Mouse (Mus musculus): ENCODE measurements around the gene Ptprh. TPM values are rescaled to one million over a fixed set of nuclear protein-coding genes. Genes with fewer than 3 reads are reported as not detected.
"Not testable (repeated sequence)": the region's sequence is repeated elsewhere in the genome, so short reads cannot be mapped to it uniquely, and the experiment has no call there.

The Ptprh gene
- polyA plus RNA-seq, 1 experiment from 2014 or later, result not detected

GRCm38 (mm10) chr7:4572361-4572760 lies 31.5 kb downstream of the Ptprh start:
- not testable (repeated sequence) for H3K36me3 ChIP-seq (replicated peaks); H3K4me1 ChIP-seq; H3K9me3 ChIP-seq; H3K27me3 ChIP-seq (replicated peaks; ENCODE audit: low read depth, poor library complexity, severe bottlenecking); DNase-seq (ENCODE audit: low spot score); H3K27ac ChIP-seq (replicated peaks); H3K4me3 ChIP-seq
- WGBS, result 71% methylated on average over 2 of the region's 2 CpGs

GRCm38 (mm10) chr7:4562660-4563059 lies 41.2 kb downstream of the Ptprh start:
- no peak for DNase-seq (ENCODE audit: low spot score)
- Histone ChIP-seq H3K4me1 (no peaks in the 10 kb centered on the region), H3K36me3 (replicated peaks) (no peaks in the 10 kb centered on the region), H3K27ac (replicated peaks) (no peak overlapping the region), H3K27me3 (replicated peaks; ENCODE audit: low read depth, poor library complexity, severe bottlenecking) (no peaks in the 10 kb centered on the region), H3K4me3 (no peak overlapping the region), H3K9me3 (no peaks in the 10 kb centered on the region)
- 86% methylated on average over 3 of the region's 3 CpGs for WGBS

GRCm38 (mm10) chr7:4557167-4557560 lies 46.7 kb downstream of the Ptprh start:
- Histone ChIP-seq H3K27me3 (replicated peaks; ENCODE audit: low read depth, poor library complexity, severe bottlenecking) (no peaks in the 10 kb centered on the region), H3K27ac (replicated peaks) (no peak overlapping the region), H3K36me3 (replicated peaks) (no peaks in the 10 kb centered on the region), H3K4me3 (no peak overlapping the region), H3K4me1 (no peaks in the 10 kb centered on the region), H3K9me3 (no peaks in the 10 kb centered on the region)
- DNase-seq (ENCODE audit: low spot score), result no peak
- WGBS, result 68% methylated on average over 6 of the region's 6 CpGs

- no peak overlapping the region for H3K27ac ChIP-seq (replicated peaks)
- no peaks in the 10 kb centered on the region for H3K9me3 ChIP-seq
- 25% methylated on average over 15 of the region's 15 CpGs for WGBS
- no peaks in the 10 kb centered on the region for H3K4me1 ChIP-seq
- H3K27me3 ChIP-seq (replicated peaks; ENCODE audit: low read depth, poor library complexity, severe bottlenecking), result no peaks in the 10 kb centered on the region
- peak; percentile 87 for DNase-seq (ENCODE audit: low spot score)
- H3K36me3 ChIP-seq (replicated peaks), result no peaks in the 10 kb centered on the region
- H3K4me3 ChIP-seq, result no peak overlapping the region
Measured at GRCm38 (mm10) chr7:4556256-4557166, 47.3 kb downstream of the Ptprh start.

- H3K27ac ChIP-seq (replicated peaks), result peak within 1 kb of the TSS; percentile 66
- H3K4me3 ChIP-seq, result peak within 1 kb of the TSS; percentile 55
- WGBS, result 9% methylated on average over 33 of the region's 33 CpGs
- peaks cover 5% of the 10 kb centered on the region; the same call in 1 of the 2 replicates for H3K9me3 ChIP-seq
- H3K4me1 ChIP-seq, result peaks cover 18% of the 10 kb centered on the region
- peaks cover 25% of the 10 kb centered on the region for H3K27me3 ChIP-seq (replicated peaks; ENCODE audit: low read depth, poor library complexity, severe bottlenecking)
- peak; percentile 48 for DNase-seq (ENCODE audit: low spot score)
- no peaks in the 10 kb centered on the region for H3K36me3 ChIP-seq (replicated peaks)
Measured at GRCm38 (mm10) chr7:4547221-4547641, 56.6 kb downstream of the Ptprh start, which contains the start of gene Syt5. TSS of gene Syt5 (minus strand) at chr7:4547541.

GRCm38 (mm10) chr7:4546591-4547131 lies 57.2 kb downstream of the Ptprh start:
- WGBS, result 3% methylated on average over 26 of the region's 26 CpGs

GRCm38 (mm10) chr7:4546050-4546449 lies 57.8 kb downstream of the Ptprh start:
- Histone ChIP-seq H3K4me3 (peak overlapping the region; percentile 55), H3K36me3 (replicated peaks) (no peaks in the 10 kb centered on the region), H3K27me3 (replicated peaks; ENCODE audit: low read depth, poor library complexity, severe bottlenecking) (peaks cover 25% of the 10 kb centered on the region), H3K4me1 (peaks cover 18% of the 10 kb centered on the region), H3K9me3 (peaks cover 5% of the 10 kb centered on the region; the same call in 1 of the 2 replicates), H3K27ac (replicated peaks) (peak overlapping the region; percentile 58; the same call in 1 of the 2 replicates)
- no peak for DNase-seq (ENCODE audit: low spot score)
- 73% methylated on average over 15 of the region's 15 CpGs for WGBS

More at GRCm38 (mm10) chr7:4546591-4547131, 57.2 kb downstream of the Ptprh start:
- Histone ChIP-seq H3K4me1 (peaks cover 18% of the 10 kb centered on the region), H3K4me3 (peak overlapping the region; percentile 55), H3K27ac (replicated peaks) (peak overlapping the region; percentile 66), H3K27me3 (replicated peaks; ENCODE audit: low read depth, poor library complexity, severe bottlenecking) (peaks cover 25% of the 10 kb centered on the region), H3K36me3 (replicated peaks) (no peaks in the 10 kb centered on the region), H3K9me3 (peaks cover 5% of the 10 kb centered on the region; the same call in 1 of the 2 replicates)
- peak; percentile 85 for DNase-seq (ENCODE audit: low spot score)

GRCm38 (mm10) chr7:4542013-4542412 lies 61.8 kb downstream of the Ptprh start:
- no peak for DNase-seq (ENCODE audit: low spot score)
- H3K9me3 ChIP-seq, result no peaks in the 10 kb centered on the region
- H3K27me3 ChIP-seq (replicated peaks; ENCODE audit: low read depth, poor library complexity, severe bottlenecking), result peaks cover 16% of the 10 kb centered on the region
- 33% methylated on average over 17 of the region's 17 CpGs for WGBS
- H3K36me3 ChIP-seq (replicated peaks), result no peaks in the 10 kb centered on the region
- peaks cover 11% of the 10 kb centered on the region for H3K4me1 ChIP-seq
- H3K27ac ChIP-seq (replicated peaks), result no peak overlapping the region
- H3K4me3 ChIP-seq, result no peak overlapping the region

- H3K9me3 ChIP-seq, result no peaks in the 10 kb centered on the region
- H3K4me3 ChIP-seq, result no peak overlapping the region
- no peak for DNase-seq (ENCODE audit: low spot score)
- peaks cover 9% of the 10 kb centered on the region for H3K27me3 ChIP-seq (replicated peaks; ENCODE audit: low read depth, poor library complexity, severe bottlenecking)
- no peaks in the 10 kb centered on the region for H3K36me3 ChIP-seq (replicated peaks)
- 71% methylated on average over 5 of the region's 5 CpGs for WGBS
- H3K27ac ChIP-seq (replicated peaks), result no peak overlapping the region
- peaks cover 4% of the 10 kb centered on the region for H3K4me1 ChIP-seq
Measured at GRCm38 (mm10) chr7:4541344-4541743, 62.5 kb downstream of the Ptprh start.

GRCm38 (mm10) chr7:4539019-4539418 lies 64.8 kb downstream of the Ptprh start:
- Histone ChIP-seq H3K4me3 (no peak overlapping the region), H3K36me3 (replicated peaks) (no peaks in the 10 kb centered on the region), H3K9me3 (no peaks in the 10 kb centered on the region), H3K27ac (replicated peaks) (no peak overlapping the region), H3K27me3 (replicated peaks; ENCODE audit: low read depth, poor library complexity, severe bottlenecking) (0 out of 2 replicates have a peak, but pooled peaks cover 4% of the 10 kb centered on the region), H3K4me1 (no peaks in the 10 kb centered on the region)
- 77% methylated on average over 2 of the region's 2 CpGs for WGBS
- no peak for DNase-seq (ENCODE audit: low spot score)

GRCm38 (mm10) chr7:4537181-4537580 lies 66.7 kb downstream of the Ptprh start:
- WGBS, result 48% methylated on average over 4 of the region's 4 CpGs
- Histone ChIP-seq H3K27me3 (replicated peaks; ENCODE audit: low read depth, poor library complexity, severe bottlenecking) (0 out of 2 replicates have a peak, but pooled peaks cover 4% of the 10 kb centered on the region), H3K27ac (replicated peaks) (no peak overlapping the region), H3K4me1 (peaks cover 5% of the 10 kb centered on the region), H3K36me3 (replicated peaks) (no peaks in the 10 kb centered on the region), H3K9me3 (no peaks in the 10 kb centered on the region), H3K4me3 (no peak overlapping the region)
- no peak for DNase-seq (ENCODE audit: low spot score)

GRCm38 (mm10) chr7:4536369-4536768 lies 67.5 kb downstream of the Ptprh start:
- H3K27me3 ChIP-seq (replicated peaks; ENCODE audit: low read depth, poor library complexity, severe bottlenecking), result 0 out of 2 replicates have a peak, but pooled peaks cover 4% of the 10 kb centered on the region
- WGBS, result 91% methylated on average over 4 of the region's 4 CpGs
- no peak overlapping the region for H3K27ac ChIP-seq (replicated peaks)
- DNase-seq (ENCODE audit: low spot score), result no peak
- H3K36me3 ChIP-seq (replicated peaks), result no peaks in the 10 kb centered on the region
- no peaks in the 10 kb centered on the region for H3K9me3 ChIP-seq
- peaks cover 13% of the 10 kb centered on the region for H3K4me1 ChIP-seq
- no peak overlapping the region for H3K4me3 ChIP-seq

Measured in embryonic facial prominence, embryonic 10.5 days (tissue).